29 mouse cellular contexts compared by ENCODE assay signal in genomic region chr16:20021848-20022247, GRCm38 (mm10). TPM values are rescaled to one million over a fixed set of nuclear protein-coding genes. Genes with fewer than 3 reads are reported as not detected.
"Had no signal": no experiment of that assay in that cellular context is flagged by ENCODE, and none has a peak within 500 bp of the region (broad histone marks: within the 10 kb centered on the region; RNA-seq: fewer than 3 reads in every experiment).

No protein-coding gene starts in this region.

- H3K36me3 ChIP-seq: embryonic facial prominence, embryonic 10.5 days; embryonic facial prominence, embryonic 12.5 days; embryonic facial prominence, embryonic 13.5 days; embryonic facial prominence, embryonic 15.5 days; forebrain, embryonic 10.5 days; forebrain, embryonic 12.5 days; forebrain, embryonic 15.5 days had no signal

- H3K4me1 ChIP-seq: embryonic facial prominence, embryonic 10.5 days; embryonic facial prominence, embryonic 12.5 days; embryonic facial prominence, embryonic 13.5 days; embryonic facial prominence, embryonic 15.5 days; forebrain, embryonic 10.5 days; forebrain, embryonic 12.5 days; forebrain, embryonic 13.5 days; forebrain, embryonic 15.5 days had no signal

- H3K4me2 ChIP-seq: embryonic facial prominence, embryonic 12.5 days; embryonic facial prominence, embryonic 13.5 days; embryonic facial prominence, embryonic 15.5 days; forebrain, embryonic 12.5 days; forebrain, embryonic 13.5 days; forebrain, embryonic 15.5 days had no signal

- DNase-seq: cerebellum, adult 18-20 months; cerebellum, adult 2 months; cerebellum, adult 8-10 months; cerebellum, adult 9-10 months; cerebellum, adult 9-11 months; cerebellum, postnatal 10 days; cerebellum, postnatal 14 days; cerebellum, postnatal 25 days; cerebellum, postnatal 36 days; embryo, embryonic 11 days; forebrain, postnatal 0 days; gastrocnemius, adult 2 months; gastrocnemius, postnatal 10 days; gastrocnemius, postnatal 14 days; gastrocnemius, postnatal 25 days; gastrocnemius, postnatal 36 days; heart, adult 11 months; heart, adult 18-20 months had no signal

- H3K9ac ChIP-seq: embryonic facial prominence, embryonic 12.5 days; embryonic facial prominence, embryonic 13.5 days; embryonic facial prominence, embryonic 15.5 days; forebrain, embryonic 12.5 days; forebrain, embryonic 13.5 days; forebrain, embryonic 15.5 days; forebrain, postnatal 0 days had no signal

- H3K4me3 ChIP-seq: embryonic facial prominence, embryonic 10.5 days; embryonic facial prominence, embryonic 12.5 days; embryonic facial prominence, embryonic 13.5 days; embryonic facial prominence, embryonic 15.5 days; erythroblast, embryonic 14.5 days; forebrain, embryonic 10.5 days; forebrain, embryonic 12.5 days; forebrain, embryonic 13.5 days; forebrain, embryonic 15.5 days; gastrocnemius, adult 2 months had no signal

- H3K9me3 ChIP-seq: embryonic facial prominence, embryonic 10.5 days; embryonic facial prominence, embryonic 12.5 days; embryonic facial prominence, embryonic 13.5 days; embryonic facial prominence, embryonic 15.5 days; forebrain, embryonic 10.5 days; forebrain, embryonic 12.5 days; forebrain, embryonic 13.5 days; forebrain, embryonic 15.5 days had no signal

- ATAC-seq: forebrain, embryonic 13.5 days; forebrain, embryonic 14.5 days; forebrain, embryonic 15.5 days; forebrain, embryonic 16.5 days; forebrain, postnatal 0 days had no signal

- H3K27ac ChIP-seq: embryonic facial prominence, embryonic 10.5 days; embryonic facial prominence, embryonic 12.5 days; embryonic facial prominence, embryonic 13.5 days; embryonic facial prominence, embryonic 15.5 days; forebrain, embryonic 10.5 days; forebrain, embryonic 12.5 days; forebrain, embryonic 13.5 days; forebrain, embryonic 15.5 days; gastrocnemius, adult 2 months had no signal

- H3K27me3 ChIP-seq: embryonic facial prominence, embryonic 12.5 days; embryonic facial prominence, embryonic 13.5 days; embryonic facial prominence, embryonic 15.5 days; forebrain, embryonic 12.5 days; forebrain, embryonic 13.5 days; forebrain, embryonic 15.5 days had no signal

RNA-seq across cellular contexts. Expression of gene Klhl6, which starts 39.0 kb away (rescaled TPM):
- polyA plus RNA-seq: erythroblast, embryonic 14.5 days had no signal
